Mouse (Mus musculus): ENCODE results near the gene Mrpl22. TPM values are rescaled to one million over a fixed set of nuclear protein-coding genes. Genes with fewer than 3 reads are reported as not detected.
A peak's percentile ranks its signal among the peaks of the same experiment; 100 is the strongest.
"Not testable (repeated sequence)": the region's sequence is repeated elsewhere in the genome, so short reads cannot be mapped to it uniquely, and the experiment has no call there.

Mrpl22 gene
- polyA plus RNA-seq, 1 experiment = 50.1 TPM

GRCm38 (mm10) chr11:58169666-58170065 is 1.8 kb upstream of the Mrpl22 start:
- TF ChIP-seq CTCF (IDR thresholded peaks at IDR 0.05; ENCODE audit: extremely low read depth, insufficient read depth, low read length) = no peak
- TF ChIP-seq POLR2A (IDR thresholded peaks at IDR 0.05; ENCODE audit: extremely low read depth, insufficient read depth, low read length) = no peak
- no peak overlapping the region for H3K4me3 ChIP-seq (ENCODE audit: insufficient read depth, low read length)
- H3K4me1 ChIP-seq (ENCODE audit: control insufficient read depth, insufficient read depth, low read length) = peaks cover 5% of the 10 kb centered on the region; the same call in 1 of the 2 replicates
- no peak overlapping the region for H3K27ac ChIP-seq (ENCODE audit: insufficient read depth, low read length)

- TF ChIP-seq POLR2A (IDR thresholded peaks at IDR 0.05; ENCODE audit: extremely low read depth, insufficient read depth, low read length) (no peak), CTCF (IDR thresholded peaks at IDR 0.05; ENCODE audit: extremely low read depth, insufficient read depth, low read length) (peak; percentile 82)
- H3K27ac ChIP-seq (ENCODE audit: insufficient read depth, low read length) = no peak overlapping the region
- H3K4me1 ChIP-seq (ENCODE audit: control insufficient read depth, insufficient read depth, low read length) = no peaks in the 10 kb centered on the region
- no peak overlapping the region for H3K4me3 ChIP-seq (ENCODE audit: insufficient read depth, low read length)
Observed at GRCm38 (mm10) chr11:58179563-58179962, 8.1 kb downstream of the Mrpl22 start.

DNA sequence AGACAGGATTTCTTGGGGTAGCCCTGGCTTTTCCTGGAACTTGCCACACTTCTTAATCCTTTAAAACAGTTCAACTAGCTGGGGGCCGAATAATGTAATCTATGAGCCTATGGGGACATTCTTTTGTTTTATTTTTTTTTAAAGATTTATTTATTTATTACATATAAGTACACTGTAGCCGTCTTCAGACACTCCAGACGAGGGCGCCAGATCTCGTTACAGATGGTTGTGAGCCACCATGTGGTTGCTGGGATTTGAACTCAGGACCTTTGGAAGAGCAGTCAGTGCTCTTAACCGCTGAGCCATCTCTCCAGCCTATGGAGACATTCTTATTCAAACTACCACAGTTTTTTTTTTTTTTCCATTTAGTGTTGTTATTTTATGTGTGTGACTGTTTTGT is 8.5 kb downstream of the Mrpl22 start:
- not testable (repeated sequence) for H3K4me1 ChIP-seq (ENCODE audit: control insufficient read depth, insufficient read depth, low read length); H3K27ac ChIP-seq (ENCODE audit: insufficient read depth, low read length); H3K4me3 ChIP-seq (ENCODE audit: insufficient read depth, low read length)

DNA sequence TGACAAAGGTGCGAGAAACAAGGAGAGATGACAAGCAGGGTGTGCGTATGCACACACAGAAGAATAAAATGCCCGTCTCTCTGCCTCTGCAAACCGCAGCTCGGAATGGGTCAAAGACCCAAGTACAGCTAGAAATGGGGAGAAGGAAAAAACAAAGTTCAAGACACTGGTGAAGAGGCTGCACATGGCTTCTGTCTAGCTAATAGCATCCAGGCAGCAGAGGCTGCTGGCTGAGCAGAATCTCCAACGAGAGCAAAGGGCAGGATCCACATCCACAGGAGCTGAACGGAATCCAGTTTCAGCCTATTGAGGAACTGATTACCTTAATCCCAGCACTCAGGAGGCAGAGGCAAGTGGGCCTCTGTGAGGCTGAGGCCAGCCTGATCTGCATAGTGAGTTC is 9.3 kb downstream of the Mrpl22 start:
- H3K4me1 ChIP-seq (ENCODE audit: control insufficient read depth, insufficient read depth, low read length) = no peaks in the 10 kb centered on the region
- no peak overlapping the region for H3K27ac ChIP-seq (ENCODE audit: insufficient read depth, low read length)
- TF ChIP-seq POLR2A (IDR thresholded peaks at IDR 0.05; ENCODE audit: extremely low read depth, insufficient read depth, low read length) = no peak
- no peak for TF ChIP-seq CTCF (IDR thresholded peaks at IDR 0.05; ENCODE audit: extremely low read depth, insufficient read depth, low read length)
- no peak overlapping the region for H3K4me3 ChIP-seq (ENCODE audit: insufficient read depth, low read length)

- Histone ChIP-seq H3K4me3 (ENCODE audit: insufficient read depth, low read length) (no peak overlapping the region), H3K27ac (ENCODE audit: insufficient read depth, low read length) (no peak overlapping the region), H3K4me1 (ENCODE audit: control insufficient read depth, insufficient read depth, low read length) (no peaks in the 10 kb centered on the region)
- TF ChIP-seq CTCF (IDR thresholded peaks at IDR 0.05; ENCODE audit: extremely low read depth, insufficient read depth, low read length) = no peak
- no peak for TF ChIP-seq POLR2A (IDR thresholded peaks at IDR 0.05; ENCODE audit: extremely low read depth, insufficient read depth, low read length)
Observed at GRCm38 (mm10) chr11:58183579-58183978, 12.1 kb downstream of the Mrpl22 start.

GRCm38 (mm10) chr11:58189675-58190074 is 18.2 kb downstream of the Mrpl22 start:
- Histone ChIP-seq H3K4me3 (ENCODE audit: insufficient read depth, low read length) (no peak overlapping the region), H3K4me1 (ENCODE audit: control insufficient read depth, insufficient read depth, low read length) (peaks cover 2% of the 10 kb centered on the region; the same call in 1 of the 2 replicates), H3K27ac (ENCODE audit: insufficient read depth, low read length) (no peak overlapping the region)
- TF ChIP-seq POLR2A (IDR thresholded peaks at IDR 0.05; ENCODE audit: extremely low read depth, insufficient read depth, low read length) (no peak), CTCF (IDR thresholded peaks at IDR 0.05; ENCODE audit: extremely low read depth, insufficient read depth, low read length) (no peak)

DNA sequence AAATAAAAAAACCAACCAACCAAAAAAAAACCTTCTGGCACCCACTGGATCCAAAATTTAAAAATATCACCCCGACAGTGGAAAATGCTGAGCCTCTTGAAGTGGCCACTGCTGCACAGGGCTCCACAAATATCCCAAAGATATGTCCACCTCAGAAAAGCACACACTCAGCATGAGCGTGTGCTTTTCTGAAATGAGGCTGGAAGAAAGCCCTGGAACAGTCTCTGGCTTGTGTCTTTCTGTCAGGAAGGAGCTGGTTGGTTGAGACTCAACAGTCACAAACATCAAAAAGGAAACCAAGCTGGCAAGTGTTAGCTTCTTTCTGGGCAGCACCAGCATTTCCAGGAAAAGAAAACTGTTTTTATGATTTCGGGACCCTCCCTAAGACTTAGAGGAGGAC is 21.9 kb downstream of the Mrpl22 start:
- peaks cover 2% of the 10 kb centered on the region; the same call in 1 of the 2 replicates for H3K4me1 ChIP-seq (ENCODE audit: control insufficient read depth, insufficient read depth, low read length)
- TF ChIP-seq POLR2A (IDR thresholded peaks at IDR 0.05; ENCODE audit: extremely low read depth, insufficient read depth, low read length) = no peak
- TF ChIP-seq CTCF (IDR thresholded peaks at IDR 0.05; ENCODE audit: extremely low read depth, insufficient read depth, low read length) = no peak
- H3K4me3 ChIP-seq (ENCODE audit: insufficient read depth, low read length) = no peak overlapping the region
- no peak overlapping the region for H3K27ac ChIP-seq (ENCODE audit: insufficient read depth, low read length)

DNA sequence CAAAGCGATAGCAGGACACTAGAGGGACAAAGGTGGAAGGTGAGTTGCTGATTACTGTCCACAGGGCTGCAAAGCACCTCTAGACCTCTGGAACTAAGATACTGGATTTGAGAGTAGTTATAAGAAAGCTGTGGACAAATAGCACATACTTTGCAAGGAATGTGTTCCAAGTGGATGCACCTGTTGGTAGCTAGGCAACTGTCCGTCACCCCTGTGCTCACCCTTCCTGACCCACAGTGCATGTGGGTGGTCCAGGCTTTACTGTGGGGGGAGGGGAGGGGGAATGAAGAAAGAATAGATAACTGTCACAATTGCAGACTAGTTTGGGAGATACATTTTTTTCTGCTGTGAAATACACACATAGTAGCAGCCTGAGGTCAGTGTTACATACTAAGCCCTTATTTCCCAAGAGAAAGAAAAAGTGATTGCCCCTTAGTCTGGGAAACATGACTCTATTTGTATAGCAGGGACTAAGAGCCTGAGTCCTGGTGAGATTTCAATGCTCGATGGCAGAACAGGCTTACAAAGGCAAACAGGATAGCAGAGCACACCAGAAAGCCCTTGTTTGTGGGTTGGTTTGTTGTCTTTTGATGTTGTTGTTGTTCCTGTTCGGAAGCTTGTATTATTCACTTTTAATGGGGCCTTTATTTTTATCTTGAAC is 22.5 kb downstream of the Mrpl22 start:
- H3K4me3 ChIP-seq (ENCODE audit: insufficient read depth, low read length) = no peak overlapping the region
- TF ChIP-seq POLR2A (IDR thresholded peaks at IDR 0.05; ENCODE audit: extremely low read depth, insufficient read depth, low read length) = no peak
- no peak for TF ChIP-seq CTCF (IDR thresholded peaks at IDR 0.05; ENCODE audit: extremely low read depth, insufficient read depth, low read length)
- peaks cover 2% of the 10 kb centered on the region; the same call in 1 of the 2 replicates for H3K4me1 ChIP-seq (ENCODE audit: control insufficient read depth, insufficient read depth, low read length)
- no peak overlapping the region for H3K27ac ChIP-seq (ENCODE audit: insufficient read depth, low read length)

DNA sequence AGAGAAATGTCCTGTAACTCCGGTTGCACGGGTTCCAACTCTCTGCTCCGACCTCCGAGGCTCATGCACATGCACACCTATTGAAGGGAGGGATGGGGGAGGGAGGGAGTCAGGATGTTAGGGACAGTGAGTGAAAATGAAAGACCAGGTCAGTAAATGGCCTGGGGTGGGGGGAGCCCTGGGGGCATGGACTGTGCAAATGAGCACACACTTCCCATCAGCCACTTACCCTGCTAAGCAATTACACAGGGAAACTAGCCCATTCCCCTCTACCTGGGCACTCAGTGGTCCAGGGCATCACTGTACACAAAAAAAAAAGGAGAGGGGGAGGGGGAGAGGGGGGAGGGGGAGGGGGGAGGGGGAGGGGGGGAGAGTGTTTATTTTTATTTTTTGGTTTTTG is 27.2 kb downstream of the Mrpl22 start:
- H3K4me1 ChIP-seq (ENCODE audit: control insufficient read depth, insufficient read depth, low read length) = 0 out of 2 replicates have a peak, but pooled peaks cover 1% of the 10 kb centered on the region
- H3K4me3 ChIP-seq (ENCODE audit: insufficient read depth, low read length) = peak overlapping the region; percentile 49; the same call in 1 of the 2 replicates
- no peak for TF ChIP-seq POLR2A (IDR thresholded peaks at IDR 0.05; ENCODE audit: extremely low read depth, insufficient read depth, low read length)
- TF ChIP-seq CTCF (IDR thresholded peaks at IDR 0.05; ENCODE audit: extremely low read depth, insufficient read depth, low read length) = no peak
- H3K27ac ChIP-seq (ENCODE audit: insufficient read depth, low read length) = no peak overlapping the region

- 0 out of 2 replicates have a peak, but pooled peaks have one; percentile 7 for TF ChIP-seq POLR2A (IDR thresholded peaks at IDR 0.05; ENCODE audit: extremely low read depth, insufficient read depth, low read length)
- H3K27ac ChIP-seq (ENCODE audit: insufficient read depth, low read length); H3K4me1 ChIP-seq (ENCODE audit: control insufficient read depth, insufficient read depth, low read length): not testable (repeated sequence)
- peak within 1 kb of the TSS; percentile 49 for H3K4me3 ChIP-seq (ENCODE audit: insufficient read depth, low read length)
Observed at GRCm38 (mm10) chr11:58199229-58200037, 28.0 kb downstream of the Mrpl22 start, which contains the start of the genes Igtp and Irgm2. TSS of gene Igtp (plus strand) at chr11:58199556. TSS of gene Irgm2 (plus strand) at chr11:58199618.
